Mouse (Mus musculus) embryonic facial prominence, embryonic 15.5 days (tissue): ENCODE data around the gene Serpinb3a. TPM values are rescaled to one million over a fixed set of nuclear protein-coding genes. Genes with fewer than 3 reads are reported as not detected.
"Not testable (repeated sequence)": the region's sequence is repeated elsewhere in the genome, so short reads cannot be mapped to it uniquely, and the experiment has no call there.

Experiments used
- ATAC-seq: fragments of 200-750 bp; cut with Nextera tagmentation; 2 replicates; pipeline ENCODE4 v1.8.0; 2017; ENCODE audit warnings: low read depth, moderate TSS enrichment; ENCODE audit not compliant: insufficient number of reproducible peaks, low FRiP score, low TSS enrichment
- H3K27ac ChIP-seq: fragments of 300-500 bp; sonication (generic); replicated peaks from 2 replicates; pipeline ENCODE4 v1.5.1; 2015; ENCODE audit warnings: mild to moderate bottlenecking, inconsistent platforms
- H3K27me3 ChIP-seq: fragments of 300-500 bp; sonication (generic); 2 replicates; pipeline ENCODE4 v1.6.1; 2015; ENCODE audit warnings: inconsistent platforms
- H3K36me3 ChIP-seq: fragments of 300-500 bp; sonication (generic); 2 replicates; pipeline ENCODE4 v1.6.1; 2015; ENCODE audit warnings: mild to moderate bottlenecking, inconsistent platforms
- H3K4me1 ChIP-seq: fragments of 300-500 bp; sonication (generic); 2 replicates; pipeline ENCODE4 v1.6.1; 2015; ENCODE audit warnings: inconsistent platforms
- H3K4me2 ChIP-seq: fragments of 300-500 bp; sonication (generic); replicated peaks from 2 replicates; pipeline ENCODE4 v1.6.1; 2015; ENCODE audit warnings: mild to moderate bottlenecking, inconsistent platforms
- H3K4me3 ChIP-seq: fragments of 300-500 bp; sonication (generic); replicated peaks from 2 replicates; pipeline ENCODE4 v1.5.1; 2015; ENCODE audit warnings: mild to moderate bottlenecking, inconsistent platforms
- H3K9ac ChIP-seq: fragments of 300-500 bp; sonication (generic); 2 replicates; pipeline ENCODE4 v1.6.1; 2015; ENCODE audit warnings: inconsistent platforms
- H3K9me3 ChIP-seq: fragments of 300-500 bp; sonication (generic); replicated peaks from 2 replicates; pipeline ENCODE4 v1.6.1; 2016; ENCODE audit warnings: inconsistent platforms
- WGBS: fragments of 180-500 bp; shearing (Covaris S2); methylation state at CpG from one replicate; pipeline ENCODE4 v1.1.7; 2015; 5-methylcytosine and 5-hydroxymethylcytosine counted together
- polyA plus RNA-seq: library from polyadenylated mRNA; unstranded; fragments of >200 nt; fragmentation: Nextera tagmentation; extraction: Ambion mirVana; gene quantifications from 2 replicates; pipeline ENCODE4 v1.2.1, GENCODE M21; 2015

Serpinb3a gene
- 46.8 and 48.0 TPM in 2 replicates for polyA plus RNA-seq

- 72% methylated on average over 1 of the region's 1 CpGs for WGBS
- Histone ChIP-seq H3K9me3 (no peaks in the 10 kb centered on the region), H3K4me3 (no peak within 1 kb of the TSS), H3K27ac (no peak within 1 kb of the TSS), H3K9ac (no peak within 1 kb of the TSS), H3K27me3 (no peaks in the 10 kb centered on the region), H3K4me1 (no peaks in the 10 kb centered on the region), H3K4me2 (no peak within 1 kb of the TSS), H3K36me3 (no peaks in the 10 kb centered on the region)
- ATAC-seq, result no peak
Observed at GRCm38 (mm10) chr1:107052203-107052602, at the start of gene Serpinb3a. TSS of gene Serpinb3a (minus strand) at chr1:107052303.

GRCm38 (mm10) chr1:107098417-107098816 is 46.3 kb upstream of the Serpinb3a start:
- H3K9me3 ChIP-seq, result no peaks in the 10 kb centered on the region
- no peak overlapping the region for H3K27ac ChIP-seq
- no peak for ATAC-seq
- H3K27me3 ChIP-seq, result no peaks in the 10 kb centered on the region
- H3K4me2 ChIP-seq, result no peak overlapping the region
- H3K4me1 ChIP-seq, result no peaks in the 10 kb centered on the region
- H3K9ac ChIP-seq, result no peak overlapping the region
- H3K36me3 ChIP-seq, result no peaks in the 10 kb centered on the region
- no peak overlapping the region for H3K4me3 ChIP-seq
- WGBS, result 82% methylated on average over 2 of the region's 2 CpGs

DNA sequence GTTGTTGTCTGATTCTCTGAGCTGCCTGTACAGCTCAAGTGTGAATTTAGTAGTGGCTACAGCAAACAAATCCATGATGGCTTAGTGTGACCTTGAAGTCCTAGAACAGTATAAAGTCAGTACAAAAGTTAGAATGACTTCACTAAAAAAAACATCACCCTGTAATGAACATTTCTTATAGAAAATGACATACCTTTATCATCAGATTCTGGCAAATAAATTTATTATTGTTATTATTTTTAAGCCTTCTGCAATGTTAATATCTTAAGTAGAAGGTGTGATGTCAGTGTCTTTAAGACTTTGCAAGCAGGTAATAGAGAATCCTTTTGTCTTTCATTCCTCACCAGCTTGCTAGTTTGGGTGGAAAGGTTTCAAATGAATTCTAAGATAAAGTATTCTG is 31.3 kb upstream of the Serpinb3a start, which contains the start of gene Serpinb3d:
TSS of gene Serpinb3d (minus strand) at position 101 of the 400 bp plus-strand sequence.
- Histone ChIP-seq H3K27me3 (no peaks in the 10 kb centered on the region), H3K4me1 (no peaks in the 10 kb centered on the region), H3K9me3 (no peaks in the 10 kb centered on the region), H3K36me3 (no peaks in the 10 kb centered on the region), H3K4me2 (no peak within 1 kb of the TSS), H3K4me3 (no peak within 1 kb of the TSS), H3K27ac (no peak within 1 kb of the TSS), H3K9ac (no peak within 1 kb of the TSS)
- no peak for ATAC-seq

GRCm38 (mm10) chr1:107034236-107034635 is 17.9 kb downstream of the Serpinb3a start:
- H3K9me3 ChIP-seq, H3K4me2 ChIP-seq, ATAC-seq, H3K9ac ChIP-seq, H3K4me1 ChIP-seq, H3K36me3 ChIP-seq, H3K27ac ChIP-seq, H3K4me3 ChIP-seq, H3K27me3 ChIP-seq: not testable (repeated sequence)
- WGBS, result 84% methylated on average over 3 of the region's 3 CpGs

GRCm38 (mm10) chr1:107025886-107026285 is 26.2 kb downstream of the Serpinb3a start:
- no peak for ATAC-seq
- H3K4me1 ChIP-seq, result no peaks in the 10 kb centered on the region
- no peak overlapping the region for H3K27ac ChIP-seq
- H3K9me3 ChIP-seq, result no peaks in the 10 kb centered on the region
- no peak overlapping the region for H3K4me3 ChIP-seq
- H3K9ac ChIP-seq, result no peak overlapping the region
- 50% methylated on average over 1 of the region's 1 CpGs for WGBS
- no peaks in the 10 kb centered on the region for H3K36me3 ChIP-seq
- no peak overlapping the region for H3K4me2 ChIP-seq
- H3K27me3 ChIP-seq, result no peaks in the 10 kb centered on the region

- WGBS, result 75% methylated on average over 7 of the region's 7 CpGs
- H3K36me3 ChIP-seq, result no peaks in the 10 kb centered on the region
- H3K4me1 ChIP-seq, result no peaks in the 10 kb centered on the region
- H3K4me3 ChIP-seq, result no peak overlapping the region
- no peak overlapping the region for H3K4me2 ChIP-seq
- no peaks in the 10 kb centered on the region for H3K9me3 ChIP-seq
- ATAC-seq, result no peak
- no peak overlapping the region for H3K9ac ChIP-seq
- H3K27ac ChIP-seq, result no peak overlapping the region
- no peaks in the 10 kb centered on the region for H3K27me3 ChIP-seq
Observed at GRCm38 (mm10) chr1:107015210-107015609, 36.9 kb downstream of the Serpinb3a start.

- Histone ChIP-seq H3K9me3 (no peaks in the 10 kb centered on the region), H3K9ac (no peak overlapping the region), H3K4me3 (no peak overlapping the region), H3K27ac (no peak overlapping the region), H3K36me3 (no peaks in the 10 kb centered on the region), H3K4me2 (no peak overlapping the region), H3K27me3 (no peaks in the 10 kb centered on the region), H3K4me1 (no peaks in the 10 kb centered on the region)
- WGBS, result 43% methylated on average over 2 of the region's 2 CpGs
- ATAC-seq, result no peak
Observed at GRCm38 (mm10) chr1:107014530-107014929, 37.6 kb downstream of the Serpinb3a start.

GRCm38 (mm10) chr1:107006316-107006715 is 45.8 kb downstream of the Serpinb3a start:
- no peak for ATAC-seq
- Histone ChIP-seq H3K4me3 (no peak overlapping the region), H3K4me1 (no peaks in the 10 kb centered on the region), H3K4me2 (no peak overlapping the region), H3K9ac (no peak overlapping the region), H3K36me3 (no peaks in the 10 kb centered on the region), H3K27me3 (no peaks in the 10 kb centered on the region), H3K27ac (no peak overlapping the region), H3K9me3 (no peaks in the 10 kb centered on the region)
- WGBS, result 74% methylated on average over 3 of the region's 3 CpGs

GRCm38 (mm10) chr1:107001754-107002153 is 50.3 kb downstream of the Serpinb3a start:
- 73% methylated on average over 2 of the region's 2 CpGs for WGBS

GRCm38 (mm10) chr1:107000424-107000823 is 51.7 kb downstream of the Serpinb3a start:
- WGBS, result 56% methylated on average over 13 of the region's 13 CpGs
- no peaks in the 10 kb centered on the region for H3K9me3 ChIP-seq
- no peak overlapping the region for H3K9ac ChIP-seq
- H3K36me3 ChIP-seq, result no peaks in the 10 kb centered on the region
- no peak; the same call in 1 of the 2 replicates for ATAC-seq
- no peak overlapping the region for H3K4me3 ChIP-seq
- no peak overlapping the region for H3K27ac ChIP-seq
- peaks cover 4% of the 10 kb centered on the region for H3K4me1 ChIP-seq
- H3K4me2 ChIP-seq, result no peak overlapping the region
- no peaks in the 10 kb centered on the region for H3K27me3 ChIP-seq

More at GRCm38 (mm10) chr1:107001754-107002153, 50.3 kb downstream of the Serpinb3a start:
- Histone ChIP-seq H3K9me3 (no peaks in the 10 kb centered on the region), H3K27me3 (no peaks in the 10 kb centered on the region), H3K4me2 (no peak overlapping the region), H3K4me3 (no peak overlapping the region), H3K4me1 (peaks cover 4% of the 10 kb centered on the region), H3K27ac (no peak overlapping the region), H3K36me3 (no peaks in the 10 kb centered on the region), H3K9ac (no peak overlapping the region)
- ATAC-seq, result no peak
